Mouse (Mus musculus) MEL (cell line): Measurements from ENCODE around the gene Snapc1. TPM values are rescaled to one million over a fixed set of nuclear protein-coding genes. Genes with fewer than 3 reads are reported as not detected.

Source experiments
- DNase-seq: peaks from one replicate; pipeline ENCODE4 v3.0.0; 2011; ENCODE audit warnings: low read depth, low spot score
- H3K27ac ChIP-seq: 2 replicates; pipeline ENCODE4 v1.5.1; 2012; ENCODE audit warnings: low read depth, mild to moderate bottlenecking, control low read depth, low read length, moderate library complexity; ENCODE audit not compliant: control insufficient read depth
- H3K27me3 ChIP-seq, 2 experiments: fragments of 150-350 bp in 1 of 2; sonication (generic) in 1 of 2; 2 replicates each; pipeline ENCODE4 v1.6.1; 2012; ENCODE audit warnings: low read length in 2 of 2, mild to moderate bottlenecking in 2 of 2, improper control_type of control experiment in 1 of 2, moderate library complexity in 1 of 2; ENCODE audit not compliant: insufficient read depth in 2 of 2, control insufficient read depth in 1 of 2
- H3K36me3 ChIP-seq, 2 experiments: 2 replicates each; pipeline ENCODE4 v1.6.1; 2012 to 2014; ENCODE audit warnings: low read length in 2 of 2, improper control_type of control experiment in 1 of 2, inconsistent platforms in 1 of 2, mild to moderate bottlenecking in 1 of 2; ENCODE audit not compliant: insufficient read depth in 2 of 2, control insufficient read depth in 1 of 2
- H3K4me1 ChIP-seq, 2 experiments: fragments of 150-350 bp in 1 of 2; sonication (generic) in 1 of 2; 2 replicates each; pipeline ENCODE4 v1.6.1; 2012; ENCODE audit warnings: low read length in 2 of 2, improper control_type of control experiment in 1 of 2, mild to moderate bottlenecking in 1 of 2; ENCODE audit not compliant: insufficient read depth in 2 of 2, control insufficient read depth in 1 of 2
- H3K4me3 ChIP-seq, 2 experiments: fragments of 150-350 bp in 1 of 2; sonication (generic) in 1 of 2; 2 replicates each; pipeline ENCODE4 v1.5.1; 2012; ENCODE audit warnings: low read depth in 2 of 2, low read length in 2 of 2, mild to moderate bottlenecking in 2 of 2, moderate library complexity in 2 of 2, control low read depth in 1 of 2, improper control_type of control experiment in 1 of 2; ENCODE audit not compliant: control insufficient read depth in 1 of 2, insufficient read depth in 1 of 2
- H3K79me2 ChIP-seq: 2 replicates; pipeline ENCODE4 v1.6.1; 2012; ENCODE audit warnings: mild to moderate bottlenecking, low read length, moderate library complexity; ENCODE audit not compliant: control insufficient read depth, poor library complexity, insufficient read depth
- H3K9ac ChIP-seq: 2 replicates; pipeline ENCODE4 v1.6.1; 2012; ENCODE audit warnings: low read depth, mild to moderate bottlenecking, control low read depth, low read length, moderate library complexity; ENCODE audit not compliant: control insufficient read depth, poor library complexity, severe bottlenecking
- H3K9me3 ChIP-seq: fragments of 150-350 bp; sonication (generic); replicated peaks from 2 replicates; pipeline ENCODE4 v1.6.1; 2012; ENCODE audit warnings: mild to moderate bottlenecking, low read length, improper control_type of control experiment, moderate library complexity; ENCODE audit not compliant: insufficient read depth
- CHD1 ChIP-seq: IDR thresholded peaks from 2 replicates; pipeline ENCODE4 v1.6.1; 2012; ENCODE audit warnings: low read depth, mild to moderate bottlenecking, inconsistent platforms, low read length, improper control_type of control experiment
- CTCF ChIP-seq, 3 experiments: IDR thresholded peaks in 2 of 3; conservative IDR thresholded peaks in 1 of 3; 2 replicates each; pipeline ENCODE4 v1.5.1; 2011 to 2012; ENCODE audit warnings: low read length in 3 of 3, low read depth in 2 of 3, mild to moderate bottlenecking in 2 of 3, improper control_type of control experiment in 1 of 3, inconsistent platforms in 1 of 3, mixed read lengths in 1 of 3, moderate library complexity in 1 of 3; ENCODE audit not compliant: control insufficient read depth in 1 of 3, insufficient read depth in 1 of 3, poor library complexity in 1 of 3, severe bottlenecking in 1 of 3
- E2F4 ChIP-seq: IDR thresholded peaks from 2 replicates; pipeline ENCODE4 v1.6.1; 2011; ENCODE audit warnings: low read depth, low read length, improper control_type of control experiment, borderline replicate concordance
- GATA1 ChIP-seq: IDR thresholded peaks from 2 replicates; pipeline ENCODE4 v1.6.1; 2011; ENCODE audit warnings: low read depth, low read length, improper control_type of control experiment
- HCFC1 ChIP-seq: IDR thresholded peaks from 2 replicates; pipeline ENCODE4 v1.6.1; 2012; ENCODE audit warnings: low read depth, mild to moderate bottlenecking, inconsistent platforms, low read length, improper control_type of control experiment, moderate library complexity
- MAFK ChIP-seq: IDR thresholded peaks from 2 replicates; pipeline ENCODE4 v1.6.1; 2011; ENCODE audit warnings: low read depth, mild to moderate bottlenecking, low read length, improper control_type of control experiment, borderline replicate concordance
- MAX ChIP-seq: IDR thresholded peaks from 2 replicates; pipeline ENCODE4 v1.6.1; 2011; ENCODE audit warnings: low read length, improper control_type of control experiment
- MEF2A ChIP-seq: IDR thresholded peaks from 2 replicates; pipeline ENCODE4 v1.6.1; 2014; ENCODE audit warnings: low read depth, mild to moderate bottlenecking, inconsistent platforms, low read length, improper control_type of control experiment; ENCODE audit not compliant: poor library complexity, insufficient replicate concordance, severe bottlenecking; ENCODE audit errors: extremely low read depth
- MXI1 ChIP-seq: IDR thresholded peaks from 2 replicates; pipeline ENCODE4 v1.6.1; 2011; ENCODE audit warnings: mild to moderate bottlenecking, low read depth, low read length, improper control_type of control experiment
- MYB ChIP-seq: IDR thresholded peaks from 2 replicates; pipeline ENCODE4 v1.6.1; 2011; ENCODE audit warnings: mild to moderate bottlenecking, low read depth, low read length, improper control_type of control experiment
- NELFE ChIP-seq: IDR thresholded peaks from 2 replicates; pipeline ENCODE4 v1.6.1; 2011; ENCODE audit warnings: low read depth, low read length, improper control_type of control experiment
- NRF1 ChIP-seq: IDR thresholded peaks from 2 replicates; pipeline ENCODE4 v1.6.1; 2014; ENCODE audit warnings: low read depth, mild to moderate bottlenecking, inconsistent platforms, low read length, improper control_type of control experiment, moderate library complexity; ENCODE audit not compliant: poor library complexity, insufficient read depth, severe bottlenecking
- POLR2A ChIP-seq, 2 experiments: IDR thresholded peaks; 2 replicates each; pipeline ENCODE4 v1.6.1; 2011 to 2012; ENCODE audit warnings: low read length in 2 of 2, mild to moderate bottlenecking in 2 of 2, control low read depth in 1 of 2, improper control_type of control experiment in 1 of 2, low read depth in 1 of 2, moderate library complexity in 1 of 2; ENCODE audit not compliant: control insufficient read depth in 1 of 2, insufficient read depth in 1 of 2, poor library complexity in 1 of 2
- POLR2AphosphoS2 ChIP-seq: IDR thresholded peaks from 2 replicates; pipeline ENCODE4 v1.6.1; 2011; ENCODE audit warnings: low read length, improper control_type of control experiment
- POLR2AphosphoS5 ChIP-seq: IDR thresholded peaks from 2 replicates; pipeline ENCODE4 v1.6.1; 2012; ENCODE audit warnings: low read depth, borderline replicate concordance, mild to moderate bottlenecking, inconsistent platforms, low read length, moderate library complexity, mixed read lengths
- SIN3A ChIP-seq: IDR thresholded peaks from 2 replicates; pipeline ENCODE4 v1.6.1; 2012; ENCODE audit warnings: low read length, improper control_type of control experiment, inconsistent platforms
- SMC3 ChIP-seq: IDR thresholded peaks from 2 replicates; pipeline ENCODE4 v1.6.1; 2011; ENCODE audit warnings: low read depth, low read length, improper control_type of control experiment
- UBTF ChIP-seq: IDR thresholded peaks from 2 replicates; pipeline ENCODE4 v1.6.1; 2012; ENCODE audit warnings: low read depth, mild to moderate bottlenecking, inconsistent platforms, low read length, improper control_type of control experiment, moderate library complexity, borderline replicate concordance; ENCODE audit not compliant: insufficient read depth
- USF1 ChIP-seq: IDR thresholded peaks from 2 replicates; pipeline ENCODE4 v1.6.1; 2014; ENCODE audit warnings: low read depth, mild to moderate bottlenecking, inconsistent platforms, low read length, improper control_type of control experiment, moderate library complexity
- USF2 ChIP-seq, 2 experiments: IDR thresholded peaks; 2 replicates each; pipeline ENCODE4 v1.6.1; 2011 to 2012; ENCODE audit warnings: improper control_type of control experiment in 2 of 2, low read length in 2 of 2, borderline replicate concordance in 1 of 2, inconsistent platforms in 1 of 2, low read depth in 1 of 2, mild to moderate bottlenecking in 1 of 2; ENCODE audit not compliant: insufficient read depth in 1 of 2
- ZKSCAN1 ChIP-seq: IDR thresholded peaks from 2 replicates; pipeline ENCODE4 v1.6.1; 2012; ENCODE audit warnings: low read depth, mild to moderate bottlenecking, inconsistent platforms, low read length, improper control_type of control experiment, moderate library complexity
- ZMIZ1 ChIP-seq: IDR thresholded peaks from 2 replicates; pipeline ENCODE4 v1.6.1; 2012; ENCODE audit warnings: low read depth, mild to moderate bottlenecking, inconsistent platforms, low read length, improper control_type of control experiment, moderate library complexity
- polyA plus RNA-seq, 2 experiments: library from polyadenylated mRNA; stranded (reverse) in 1 of 2; unstranded in 1 of 2; fragments of >175 nt in 1 of 2; fragments of >200 nt in 1 of 2; gene quantifications; 2 replicates each; pipeline versions ENCODE4 v1.2.1 to v1.2.4; 2012; ENCODE audit warnings: low replicate concordance in 2 of 2, low read depth in 1 of 2; ENCODE audit not compliant: insufficient read length in 2 of 2, insufficient read depth in 1 of 2, missing spikeins in 1 of 2
- total RNA-seq: library from RNA; depleted of rRNA; stranded (reverse); fragments of 300-350 nt; gene quantifications from 2 replicates; pipeline ENCODE4 v1.2.3, GENCODE M21; 2012

Gene Snapc1
- total and polyA plus RNA-seq, 3 experiments = 13.7 to 19.2 TPM; not detected in 1

DNA sequence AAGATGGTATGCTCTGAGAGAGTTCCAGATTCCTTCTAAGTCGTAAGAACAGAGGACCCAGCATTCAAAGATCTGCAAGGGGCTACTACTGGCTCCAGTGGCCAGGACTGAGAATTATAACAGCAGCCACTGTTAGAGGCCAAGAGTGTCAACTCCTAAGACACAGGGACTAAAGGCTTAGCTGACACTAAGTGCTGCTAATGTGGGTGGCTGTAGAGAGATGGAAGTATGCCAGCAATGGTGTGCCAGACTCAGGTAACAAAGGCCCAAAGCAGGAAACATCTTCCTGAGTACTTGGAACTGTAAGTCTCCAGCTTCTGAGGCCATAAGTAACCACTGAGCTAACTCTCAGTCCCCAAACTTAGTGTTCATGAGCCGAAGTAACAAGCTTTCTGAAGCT is 5.5 kb upstream of the Snapc1 start:
- no peak overlapping the region for H3K4me3 ChIP-seq
- H3K79me2 ChIP-seq = no peaks in the 10 kb centered on the region
- no peak overlapping the region for H3K27ac ChIP-seq
- peaks cover 8 to 10% of the 10 kb centered on the region in 2 experiments for H3K4me1 ChIP-seq
- H3K9me3 ChIP-seq = no peaks in the 10 kb centered on the region
- H3K9ac ChIP-seq = no peak overlapping the region
- TF ChIP-seq MXI1 (no peak), CHD1 (no peak), POLR2AphosphoS5 (no peak), MEF2A (no peak), GATA1 (no peak), SIN3A (no peak), ZMIZ1 (no peak), E2F4 (no peak), CTCF (IDR thresholded peaks at IDR 0.05 in 2 of 3, conservative IDR thresholded peaks at IDR 0.05 in 1 of 3; ENCODE audit: control insufficient read depth in 1 of 3, insufficient read depth in 1 of 3, low read depth in 2 of 3, low read length in 3 of 3, poor library complexity in 1 of 3, severe bottlenecking in 1 of 3) (no peak), MYB (no peak), SMC3 (no peak), HCFC1 (no peak), POLR2AphosphoS2 (no peak), USF1 (no peak)
- TF ChIP-seq, all 39 proteins: peak for 0
- no peaks in the 10 kb centered on the region for H3K27me3 ChIP-seq
- DNase-seq = no peak
- H3K36me3 ChIP-seq = peaks cover 0 to 13% of the 10 kb centered on the region in 2 experiments; a peak in 2 of 4 replicates

DNA sequence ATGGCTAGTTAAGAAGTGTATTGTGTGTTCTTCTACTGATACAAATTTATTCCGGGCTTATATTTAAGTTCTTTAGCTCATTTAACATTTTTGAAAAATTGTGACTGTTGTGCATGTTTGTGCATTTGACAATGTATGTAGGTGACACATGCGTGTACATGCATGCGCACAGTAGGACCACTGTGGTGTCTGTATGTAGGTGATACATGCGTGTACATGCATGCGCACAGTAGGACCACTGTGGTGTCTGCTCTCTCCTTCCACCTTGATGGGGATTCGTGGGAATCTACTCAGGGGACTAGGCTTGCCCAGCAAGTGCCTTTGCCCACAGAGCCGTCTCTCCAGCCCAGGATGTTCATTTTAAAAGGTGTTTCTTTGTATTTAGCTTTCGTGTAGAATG is 4.9 kb downstream of the Snapc1 start:
- peaks cover 0 to 8% of the 10 kb centered on the region in 2 experiments; a peak in 1 of 4 replicates for H3K4me1 ChIP-seq
- DNase-seq = no peak
- peaks cover 18% of the 10 kb centered on the region for H3K79me2 ChIP-seq
- H3K27me3 ChIP-seq = no peaks in the 10 kb centered on the region; a peak in 1 of 4 replicates
- TF ChIP-seq ZKSCAN1 = peak; percentile 98
- no peak for TF ChIP-seq UBTF
- H3K9me3 ChIP-seq = no peaks in the 10 kb centered on the region
- no peak overlapping the region for H3K27ac ChIP-seq
- H3K4me3 ChIP-seq = no peak overlapping the region
- H3K9ac ChIP-seq = no peak overlapping the region
- H3K36me3 ChIP-seq = peaks cover 11 to 21% of the 10 kb centered on the region in 2 experiments

DNA sequence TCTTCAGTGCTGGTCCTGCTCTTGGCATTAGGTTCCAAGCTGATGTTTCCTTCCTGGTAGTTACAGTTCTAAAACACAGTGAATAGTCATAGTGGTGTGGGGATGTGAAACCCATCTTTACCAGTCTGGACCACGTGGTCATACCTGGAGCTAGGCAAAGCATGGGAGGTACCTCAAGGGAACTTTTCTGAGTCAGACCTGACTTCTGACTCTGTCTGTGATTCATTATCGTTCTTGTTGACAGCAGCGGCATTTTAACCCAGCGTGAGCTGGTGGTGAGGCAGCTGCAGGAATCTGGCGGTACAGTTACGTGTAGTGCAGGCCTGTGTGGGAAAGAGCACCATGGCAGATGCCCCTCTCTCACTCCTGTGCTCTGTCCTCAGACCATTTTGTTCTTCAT is 10.3 kb downstream of the Snapc1 start:
- Histone ChIP-seq H3K9me3 (no peaks in the 10 kb centered on the region), H3K36me3 (peaks cover 0 to 18% of the 10 kb centered on the region in 2 experiments; a peak in 2 of 4 replicates)
- no peak for TF ChIP-seq HCFC1
- TF ChIP-seq USF2 (IDR thresholded peaks at IDR 0.05; ENCODE audit: borderline replicate concordance in 1 of 2, insufficient read depth in 1 of 2, low read depth in 1 of 2, low read length in 2 of 2) = no peak
- TF ChIP-seq POLR2A (IDR thresholded peaks at IDR 0.05; ENCODE audit: control insufficient read depth in 1 of 2, insufficient read depth in 1 of 2, low read depth in 1 of 2, low read length in 2 of 2, poor library complexity in 1 of 2) = no peak
- TF ChIP-seq SIN3A = no peak
- no peak for TF ChIP-seq MAX
- TF ChIP-seq NELFE = no peak
- TF ChIP-seq MAFK = no peak
- TF ChIP-seq MYB = no peak
- no peak for TF ChIP-seq CTCF (IDR thresholded peaks at IDR 0.05 in 2 of 3, conservative IDR thresholded peaks at IDR 0.05 in 1 of 3; ENCODE audit: control insufficient read depth in 1 of 3, insufficient read depth in 1 of 3, low read depth in 2 of 3, low read length in 3 of 3, poor library complexity in 1 of 3, severe bottlenecking in 1 of 3)
- no peak for TF ChIP-seq GATA1
- no peak for TF ChIP-seq NRF1
- TF ChIP-seq, all 39 proteins: peak for 0
- no peaks in the 10 kb centered on the region; a peak in 1 of 4 replicates for H3K27me3 ChIP-seq
- no peak overlapping the region for H3K9ac ChIP-seq
- DNase-seq = no peak
- H3K4me3 ChIP-seq = no peak overlapping the region
- no peaks in the 10 kb centered on the region for H3K79me2 ChIP-seq
- H3K27ac ChIP-seq = no peak overlapping the region
- H3K4me1 ChIP-seq = no peaks in the 10 kb centered on the region
